Mouse (Mus musculus) liver, embryonic 16.5 days (tissue): ENCODE measurements at regions not wholly inside any gene's neighbourhood (a gene's known extent, or its start where the extent isn't known, plus 50 kb on each side); places are given as distances from the start of the nearest gene placed in this dataset.

ENCODE experiments used
- ATAC-seq: fragments of 200-750 bp; cut with Nextera tagmentation; 2 replicates; pipeline ENCODE4 v1.8.0; 2017; ENCODE audit warnings: low read depth, mild to moderate bottlenecking, moderate number of reproducible peaks, moderate library complexity
- H3K27ac ChIP-seq: fragments of 300-500 bp; sonication (generic); 2 replicates; pipeline ENCODE4 v1.5.1; 2014; ENCODE audit warnings: mild to moderate bottlenecking, low read length
- H3K27me3 ChIP-seq: fragments of 300-500 bp; sonication (generic); 2 replicates; pipeline ENCODE4 v1.6.1; 2014; ENCODE audit warnings: low read depth, low read length, mixed read lengths; ENCODE audit not compliant: control insufficient read depth, insufficient read depth
- H3K36me3 ChIP-seq: fragments of 300-500 bp; sonication (generic); 2 replicates; pipeline ENCODE4 v1.6.1; 2014; ENCODE audit warnings: mild to moderate bottlenecking; ENCODE audit not compliant: control insufficient read depth, insufficient read depth
- H3K4me1 ChIP-seq: fragments of 300-500 bp; sonication (generic); 2 replicates; pipeline ENCODE4 v1.6.1; 2014; ENCODE audit warnings: low read depth, low read length, mixed read lengths; ENCODE audit not compliant: control insufficient read depth
- H3K4me2 ChIP-seq: fragments of 300-500 bp; sonication (generic); 2 replicates; pipeline ENCODE4 v1.6.1; 2014; ENCODE audit warnings: low read depth, low read length, mixed read lengths
- H3K4me3 ChIP-seq: fragments of 300-500 bp; sonication (generic); 2 replicates; pipeline ENCODE4 v1.5.1; 2014; ENCODE audit warnings: low read depth, mild to moderate bottlenecking, low read length
- H3K9ac ChIP-seq: fragments of 300-500 bp; sonication (generic); 2 replicates; pipeline ENCODE4 v1.6.1; 2014; ENCODE audit warnings: low read depth, low read length
- H3K9me3 ChIP-seq: fragments of 300-500 bp; sonication (generic); replicated peaks from 2 replicates; pipeline ENCODE4 v1.6.1; 2016; ENCODE audit warnings: low read length; ENCODE audit not compliant: control insufficient read depth
- WGBS: fragments of 180-500 bp; shearing (Covaris S2); extraction: QIAGEN DNeasy Blood & Tissue Kit; methylation state at CpG from one replicate; pipeline ENCODE4 v1.1.7; 2014; ENCODE audit not compliant: insufficient replicate concordance; 5-methylcytosine and 5-hydroxymethylcytosine counted together

DNA sequence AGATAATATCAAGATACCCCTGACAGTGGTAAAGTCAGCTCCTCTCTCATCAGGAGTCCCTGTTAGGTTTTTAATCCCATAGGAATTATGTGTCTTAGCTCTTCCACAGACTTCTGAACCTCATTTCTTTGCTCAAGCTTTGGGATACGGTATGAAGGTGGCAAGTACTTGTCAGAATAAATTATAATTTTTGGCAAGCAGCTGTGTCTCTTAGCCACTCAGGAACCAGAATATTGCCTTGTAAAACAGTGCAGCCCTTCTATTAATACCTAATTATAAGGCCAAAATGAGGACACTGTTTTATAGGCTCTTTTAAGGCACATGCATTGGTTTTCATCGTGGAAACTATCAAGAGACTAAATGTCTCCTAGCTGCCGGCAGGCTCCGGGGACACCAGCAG, 54.3 kb upstream of the Nek7 start:
- Histone ChIP-seq H3K4me2 (no peak overlapping the region), H3K36me3 (no peaks in the 10 kb centered on the region), H3K4me3 (no peak overlapping the region), H3K27ac (no peak overlapping the region), H3K9me3 (no peaks in the 10 kb centered on the region), H3K4me1 (no peaks in the 10 kb centered on the region), H3K27me3 (no peaks in the 10 kb centered on the region), H3K9ac (no peak overlapping the region)
- WGBS, result 77% methylated on average over 4 of the region's 4 CpGs
- no peak for ATAC-seq
